Mouse (Mus musculus): Measurements from ENCODE around the gene Micall1. TPM values are rescaled to one million over a fixed set of nuclear protein-coding genes. Genes with fewer than 3 reads are reported as not detected.
A peak's percentile ranks its signal among the peaks of the same experiment; 100 is the strongest.

The Micall1 gene
- polyA plus RNA-seq, 1 experiment: 20.7 TPM

DNA sequence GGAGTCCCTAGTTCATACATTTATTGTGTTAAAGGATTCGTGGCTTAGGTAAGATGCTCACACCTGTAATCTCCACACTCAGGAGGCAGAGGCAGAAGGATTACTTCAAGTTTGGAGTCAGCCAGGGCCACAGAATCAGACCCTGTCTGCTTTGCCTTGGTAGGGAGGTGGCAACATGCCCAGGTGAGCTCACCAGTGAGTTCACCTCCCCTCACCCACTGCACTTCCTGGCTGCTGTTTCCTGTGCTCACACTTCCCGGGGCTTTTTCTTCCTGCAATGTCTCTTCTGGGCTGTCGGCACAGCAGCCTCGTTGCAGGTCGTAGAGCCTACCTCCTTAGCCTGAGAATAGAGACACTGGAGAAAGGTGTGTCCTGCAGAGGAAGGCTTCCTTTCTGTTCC, 6.6 kb downstream of the Micall1 start:
- H3K27ac ChIP-seq (ENCODE audit: control insufficient read depth, insufficient read depth, low read depth, low read length, poor library complexity): no peak overlapping the region
- no peak overlapping the region for H3K4me3 ChIP-seq (replicated peaks; ENCODE audit: control insufficient read depth, low read depth, low read length)
- WGBS: 25% methylated on average over 5 of the region's 5 CpGs
- TF ChIP-seq CTCF (IDR thresholded peaks at IDR 0.05; ENCODE audit: control insufficient read depth, insufficient read depth, low read length) (no peak), POLR2A (IDR thresholded peaks at IDR 0.05; ENCODE audit: borderline replicate concordance, control insufficient read depth, low read depth, low read length) (no peak)
- H3K4me1 ChIP-seq (ENCODE audit: control insufficient read depth, insufficient read depth, low read length): no peaks in the 10 kb centered on the region

DNA sequence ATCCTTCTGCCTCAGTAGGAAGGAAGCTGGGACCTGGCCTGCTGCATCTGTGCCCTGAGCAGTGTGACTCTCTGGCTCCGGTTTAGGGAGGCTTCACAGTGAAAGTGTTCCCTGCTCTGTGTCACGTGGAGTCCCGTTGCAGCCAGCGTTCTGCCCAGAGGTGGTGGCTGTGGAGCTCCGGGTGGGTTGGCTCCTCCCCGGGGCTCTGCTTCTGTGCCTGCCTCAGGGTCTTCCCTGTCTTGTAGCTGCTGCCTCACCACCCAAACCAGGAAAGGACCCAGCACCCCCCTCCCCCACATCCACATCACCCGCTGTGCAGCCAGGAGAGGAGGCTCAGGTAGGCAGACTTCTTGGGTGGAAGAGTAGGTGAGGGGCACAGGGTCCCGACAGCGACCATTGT, 10.8 kb downstream of the Micall1 start:
- 91% methylated on average over 9 of the region's 9 CpGs for WGBS
- Histone ChIP-seq H3K4me1 (ENCODE audit: control insufficient read depth, insufficient read depth, low read length) (no peaks in the 10 kb centered on the region), H3K4me3 (replicated peaks; ENCODE audit: control insufficient read depth, low read depth, low read length) (no peak overlapping the region)

DNA sequence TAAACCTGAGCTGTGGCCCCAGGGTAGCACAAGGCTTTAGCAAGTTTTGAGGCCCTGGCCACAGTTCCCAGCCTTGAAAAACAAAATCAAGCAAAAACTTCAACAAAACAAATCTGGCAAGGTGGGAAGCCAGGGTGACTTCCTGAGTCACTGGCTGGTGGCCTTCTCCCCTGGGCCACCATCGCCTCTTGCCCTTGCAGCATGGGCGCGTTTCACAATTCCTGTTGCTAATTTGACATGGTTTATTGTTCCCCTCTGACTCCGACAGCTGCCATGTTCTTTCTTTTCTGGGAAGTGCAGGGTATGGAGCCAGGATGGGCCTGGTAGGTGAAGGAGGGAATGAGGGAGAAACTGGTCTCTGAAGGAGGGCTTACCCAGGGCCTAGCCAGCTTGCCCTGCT, 13.4 kb downstream of the Micall1 start:
- no peak overlapping the region for H3K4me3 ChIP-seq (replicated peaks; ENCODE audit: control insufficient read depth, low read depth, low read length)
- no peak overlapping the region for H3K27ac ChIP-seq (ENCODE audit: control insufficient read depth, insufficient read depth, low read depth, low read length, poor library complexity)
- TF ChIP-seq POLR2A (IDR thresholded peaks at IDR 0.05; ENCODE audit: borderline replicate concordance, control insufficient read depth, low read depth, low read length): no peak
- TF ChIP-seq CTCF (IDR thresholded peaks at IDR 0.05; ENCODE audit: control insufficient read depth, insufficient read depth, low read length): no peak
- H3K4me1 ChIP-seq (ENCODE audit: control insufficient read depth, insufficient read depth, low read length): no peaks in the 10 kb centered on the region
- 69% methylated on average over 4 of the region's 4 CpGs for WGBS

More for the DNA sequence above, 10.8 kb downstream of the Micall1 start:
- no peak overlapping the region for H3K27ac ChIP-seq (ENCODE audit: control insufficient read depth, insufficient read depth, low read depth, low read length, poor library complexity)
- no peak for TF ChIP-seq POLR2A (IDR thresholded peaks at IDR 0.05; ENCODE audit: borderline replicate concordance, control insufficient read depth, low read depth, low read length)
- TF ChIP-seq CTCF (IDR thresholded peaks at IDR 0.05; ENCODE audit: control insufficient read depth, insufficient read depth, low read length): no peak

DNA sequence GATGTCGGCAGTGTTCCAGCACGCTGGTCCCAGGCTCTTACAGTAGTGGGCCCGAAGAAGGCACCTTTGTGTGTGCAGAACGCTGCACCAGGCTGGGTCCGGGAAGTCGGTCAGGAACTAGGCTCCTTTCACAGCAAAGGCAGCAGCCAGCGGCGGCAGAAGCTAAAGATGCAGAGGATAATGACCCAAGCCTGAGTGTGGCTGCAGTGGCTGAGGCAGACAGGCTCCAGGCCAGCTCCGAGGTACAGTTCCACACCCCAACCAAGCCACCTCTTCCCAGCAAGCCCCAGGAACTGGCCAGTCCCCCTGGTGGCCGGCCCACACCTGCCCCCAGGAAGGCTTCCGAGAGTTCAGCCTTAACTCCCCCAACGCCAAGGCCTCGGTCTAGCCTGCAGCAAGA, 13.8 kb downstream of the Micall1 start:
- H3K4me3 ChIP-seq (replicated peaks; ENCODE audit: control insufficient read depth, low read depth, low read length): no peak overlapping the region
- TF ChIP-seq POLR2A (IDR thresholded peaks at IDR 0.05; ENCODE audit: borderline replicate concordance, control insufficient read depth, low read depth, low read length) (no peak), CTCF (IDR thresholded peaks at IDR 0.05; ENCODE audit: control insufficient read depth, insufficient read depth, low read length) (no peak)
- 85% methylated on average over 13 of the region's 13 CpGs for WGBS
- no peaks in the 10 kb centered on the region for H3K4me1 ChIP-seq (ENCODE audit: control insufficient read depth, insufficient read depth, low read length)
- H3K27ac ChIP-seq (ENCODE audit: control insufficient read depth, insufficient read depth, low read depth, low read length, poor library complexity): no peak overlapping the region

DNA sequence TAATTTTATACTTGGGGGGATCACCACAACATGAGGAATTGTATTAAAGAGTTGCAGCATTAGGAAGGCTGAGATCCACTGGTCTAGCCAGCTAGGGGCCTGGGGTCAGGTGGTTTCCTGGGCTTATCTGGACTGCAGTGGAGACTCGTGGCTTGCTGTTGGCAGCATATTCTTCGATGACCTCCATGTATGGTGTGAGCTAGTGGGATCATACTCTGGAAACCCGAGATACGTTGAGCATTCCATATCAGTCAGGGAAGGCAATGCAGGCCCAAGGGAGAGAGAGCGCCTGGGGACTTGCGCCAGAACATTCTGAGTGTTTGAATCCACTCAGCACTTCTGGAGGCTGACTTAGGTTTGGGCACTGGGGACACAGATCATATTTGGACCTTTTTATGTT, 15.1 kb downstream of the Micall1 start:
- TF ChIP-seq CTCF (IDR thresholded peaks at IDR 0.05; ENCODE audit: control insufficient read depth, insufficient read depth, low read length): no peak
- H3K27ac ChIP-seq (ENCODE audit: control insufficient read depth, insufficient read depth, low read depth, low read length, poor library complexity): no peak overlapping the region
- WGBS: 77% methylated on average over 6 of the region's 6 CpGs
- no peaks in the 10 kb centered on the region for H3K4me1 ChIP-seq (ENCODE audit: control insufficient read depth, insufficient read depth, low read length)
- H3K4me3 ChIP-seq (replicated peaks; ENCODE audit: control insufficient read depth, low read depth, low read length): no peak overlapping the region

DNA sequence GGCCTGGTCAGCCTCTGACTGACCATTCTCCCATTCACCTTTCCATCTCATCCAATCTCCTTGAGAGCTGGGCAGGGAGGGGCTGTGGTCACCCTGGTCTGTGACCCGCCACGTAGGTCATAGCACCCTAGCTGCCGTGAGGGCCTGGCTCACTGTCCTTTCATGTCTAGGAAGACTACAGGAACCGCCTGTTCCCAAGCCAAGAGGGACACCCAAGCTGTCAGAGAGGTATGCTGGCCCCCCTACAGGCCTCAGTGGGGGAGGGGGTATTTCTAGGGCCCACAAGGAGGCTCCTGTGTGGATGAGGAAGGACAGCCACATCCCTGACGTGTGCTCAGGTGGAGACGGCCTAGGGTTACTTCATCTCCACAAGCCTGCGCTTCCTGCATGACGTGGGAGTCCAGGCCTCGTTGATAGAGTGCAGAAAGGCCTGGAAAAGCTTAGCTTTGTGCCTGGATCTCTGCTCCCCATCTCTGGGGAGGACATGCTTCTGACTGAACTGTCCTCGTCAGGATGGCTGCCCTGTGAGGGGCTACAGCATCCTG, 15.7 kb downstream of the Micall1 start:
- 75% methylated on average over 10 of the region's 10 CpGs for WGBS

DNA sequence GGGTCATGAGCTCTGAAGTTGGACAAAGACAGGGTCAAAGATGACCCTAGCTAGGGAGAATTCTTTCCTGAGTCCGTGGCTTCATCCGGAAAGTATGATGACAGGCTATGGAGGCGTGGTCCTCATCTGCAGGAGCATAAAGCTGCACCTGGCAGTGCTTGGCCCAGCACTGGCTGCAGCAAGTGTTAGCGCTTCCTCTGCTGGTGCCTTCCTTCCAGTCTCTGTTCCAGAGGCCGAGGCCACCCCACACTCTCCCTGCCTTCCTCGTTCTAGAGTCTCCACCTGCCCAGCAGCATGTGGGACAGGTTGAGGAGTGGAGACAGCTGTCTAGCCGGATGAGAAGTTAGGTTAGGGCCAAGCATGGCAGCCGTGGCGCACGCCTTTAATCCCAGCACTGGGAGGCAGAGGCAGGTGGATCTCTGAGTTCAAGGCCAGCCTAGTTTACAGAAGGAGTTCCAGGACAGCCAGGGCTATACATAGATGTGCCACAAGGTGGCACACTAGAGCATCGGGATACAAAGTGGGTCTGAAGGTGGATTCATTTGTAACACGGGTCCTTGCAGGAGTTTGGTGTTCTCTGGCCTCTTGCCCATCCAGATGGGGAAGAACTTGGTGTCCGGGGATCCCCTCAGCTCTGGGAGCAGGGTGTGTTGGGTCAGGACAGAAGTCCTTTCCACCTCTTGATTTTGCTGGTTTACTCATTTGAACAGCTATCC, 17.7 kb downstream of the Micall1 start:
- 69% methylated on average over 13 of the region's 13 CpGs for WGBS
- TF ChIP-seq POLR2A (IDR thresholded peaks at IDR 0.05; ENCODE audit: borderline replicate concordance, control insufficient read depth, low read depth, low read length): no peak
- TF ChIP-seq CTCF (IDR thresholded peaks at IDR 0.05; ENCODE audit: control insufficient read depth, insufficient read depth, low read length): peak; percentile 37; the same call in 1 of the 2 replicates
- Histone ChIP-seq H3K4me3 (replicated peaks; ENCODE audit: control insufficient read depth, low read depth, low read length) (no peak overlapping the region), H3K27ac (ENCODE audit: control insufficient read depth, insufficient read depth, low read depth, low read length, poor library complexity) (no peak overlapping the region), H3K4me1 (ENCODE audit: control insufficient read depth, insufficient read depth, low read length) (no peaks in the 10 kb centered on the region)

More for the DNA sequence above, 15.7 kb downstream of the Micall1 start:
- Histone ChIP-seq H3K4me1 (ENCODE audit: control insufficient read depth, insufficient read depth, low read length) (no peaks in the 10 kb centered on the region), H3K27ac (ENCODE audit: control insufficient read depth, insufficient read depth, low read depth, low read length, poor library complexity) (no peak overlapping the region), H3K4me3 (replicated peaks; ENCODE audit: control insufficient read depth, low read depth, low read length) (no peak overlapping the region)
- no peak for TF ChIP-seq POLR2A (IDR thresholded peaks at IDR 0.05; ENCODE audit: borderline replicate concordance, control insufficient read depth, low read depth, low read length)
- TF ChIP-seq CTCF (IDR thresholded peaks at IDR 0.05; ENCODE audit: control insufficient read depth, insufficient read depth, low read length): no peak

DNA sequence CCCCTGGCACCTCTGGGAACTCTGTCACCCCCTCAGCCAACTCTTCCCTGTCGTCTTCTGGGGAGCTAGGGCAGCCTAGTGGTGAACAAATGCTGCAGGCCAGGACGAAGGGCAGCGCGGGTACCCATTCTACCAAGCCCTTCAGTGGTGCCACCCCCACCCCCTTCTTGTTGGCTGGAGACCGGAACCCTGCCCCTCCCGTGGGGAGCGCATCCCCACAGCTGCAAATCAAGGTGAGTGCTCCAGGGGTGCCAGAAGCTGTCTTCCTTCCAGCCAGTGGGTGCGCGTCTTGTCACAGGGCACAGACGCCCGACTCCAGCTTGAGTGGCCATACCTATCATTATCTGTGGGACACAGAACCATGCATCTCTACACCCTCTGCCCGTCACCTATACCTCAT, 18.4 kb downstream of the Micall1 start:
- no peak for TF ChIP-seq CTCF (IDR thresholded peaks at IDR 0.05; ENCODE audit: control insufficient read depth, insufficient read depth, low read length)
- no peak for TF ChIP-seq POLR2A (IDR thresholded peaks at IDR 0.05; ENCODE audit: borderline replicate concordance, control insufficient read depth, low read depth, low read length)
- 87% methylated on average over 12 of the region's 12 CpGs for WGBS
- no peaks in the 10 kb centered on the region for H3K4me1 ChIP-seq (ENCODE audit: control insufficient read depth, insufficient read depth, low read length)
- no peak overlapping the region for H3K27ac ChIP-seq (ENCODE audit: control insufficient read depth, insufficient read depth, low read depth, low read length, poor library complexity)
- no peak overlapping the region for H3K4me3 ChIP-seq (replicated peaks; ENCODE audit: control insufficient read depth, low read depth, low read length)

All from bone marrow, adult 2 months (tissue).